Comparison of ENCODE assay signal across 13 mouse cellular contexts in genomic region chr2:129595206-129595605, GRCm38 (mm10). TPM values are rescaled to one million over a fixed set of nuclear protein-coding genes. Genes with fewer than 3 reads are reported as not detected.
DNase-seq lines count a peak whose midpoint lies in the region; ATAC-seq and TF ChIP-seq lines count a peak whose summit lies in the region.
"Had no signal": no experiment of that assay in that cellular context is flagged by ENCODE, and none has a peak within 500 bp of the region (broad histone marks: within the 10 kb centered on the region; RNA-seq: fewer than 3 reads in every experiment).

No protein-coding gene starts in this region.

- TF ChIP-seq EP300 in heart, adult 2 months (IDR thresholded peaks at IDR 0.05; ENCODE audit: insufficient read depth, low read depth, low read length), result no peak

- no peak for ATAC-seq in liver, embryonic 12.5 days
- no peak for ATAC-seq in intestine, embryonic 16.5 days
- ATAC-seq: Patski had no signal

- peak overlapping the region; percentile 74 for H3K4me2 ChIP-seq in liver, embryonic 12.5 days
- no peak overlapping the region for H3K4me2 ChIP-seq in intestine, embryonic 16.5 days (ENCODE audit: low read depth, low read length)

- H3K36me3 ChIP-seq in heart, adult 2 months (ENCODE audit: control insufficient read depth, insufficient read depth, low read length), result no peaks in the 10 kb centered on the region
- H3K36me3 ChIP-seq in liver, embryonic 12.5 days, result no peaks in the 10 kb centered on the region
- H3K36me3 ChIP-seq in intestine, embryonic 16.5 days (ENCODE audit: control insufficient read depth, insufficient read depth, low read length), result no peaks in the 10 kb centered on the region
- H3K36me3 ChIP-seq: embryonic facial prominence, embryonic 15.5 days had no signal

- intact Hi-C loops in heart, adult 2 months (cut with DNase I), result loop anchor here (10.0 kb wide), 1 partner anchor 210 kb away; the partner anchor contains the start of gene Stk35

- H3K79me2 ChIP-seq in heart, adult 2 months (replicated peaks; ENCODE audit: control insufficient read depth, insufficient read depth, low read length), result no peaks in the 10 kb centered on the region; the same call in 1 of the 2 replicates

- no peak overlapping the region for H3K4me3 ChIP-seq in heart, adult 2 months
- H3K4me3 ChIP-seq in liver, embryonic 12.5 days, result no peak overlapping the region; the same call in none of the 2 replicates
- no peak overlapping the region for H3K4me3 ChIP-seq in intestine, embryonic 16.5 days (ENCODE audit: low read length)
- peak overlapping the region; percentile 45 for H3K4me3 ChIP-seq in olfactory bulb, adult 2 months (ENCODE audit: insufficient read depth, low read depth, low read length)

- TF ChIP-seq CTCF in heart, adult 2 months (IDR thresholded peaks at IDR 0.05), result no peak
- TF ChIP-seq CTCF in olfactory bulb, adult 2 months (IDR thresholded peaks at IDR 0.05; ENCODE audit: insufficient read depth, low read depth, low read length), result no peak

- no peaks in the 10 kb centered on the region for H3K9me3 ChIP-seq in liver, embryonic 12.5 days (replicated peaks)
- H3K9me3 ChIP-seq in intestine, embryonic 16.5 days (ENCODE audit: control insufficient read depth, low read length), result no peaks in the 10 kb centered on the region
- H3K9me3 ChIP-seq: embryonic facial prominence, embryonic 15.5 days had no signal

- H3K27ac ChIP-seq in heart, adult 2 months, result peak overlapping the region; percentile 58
- no peak overlapping the region for H3K27ac ChIP-seq in liver, embryonic 12.5 days
- 0 out of 2 replicates have a peak overlapping the region, but pooled peaks have one; percentile 2 for H3K27ac ChIP-seq in intestine, embryonic 16.5 days (ENCODE audit: low read length)
- peak overlapping the region; percentile 56 for H3K27ac ChIP-seq in olfactory bulb, adult 2 months (ENCODE audit: insufficient read depth, low read depth, low read length)
- H3K27ac ChIP-seq: embryonic facial prominence, embryonic 15.5 days had no signal

- TF ChIP-seq POLR2A in heart, adult 2 months (IDR thresholded peaks at IDR 0.05; ENCODE audit: insufficient read depth, low read depth, low read length), result no peak
- TF ChIP-seq POLR2A in olfactory bulb, adult 2 months (IDR thresholded peaks at IDR 0.05; ENCODE audit: insufficient read depth, low read depth, low read length), result no peak

- 82% methylated on average over 4 of the region's 4 CpGs for WGBS in heart, adult 2 months
- 66% methylated on average over 4 of the region's 4 CpGs for WGBS in liver, embryonic 12.5 days (ENCODE audit: insufficient replicate concordance)
- WGBS in intestine, embryonic 16.5 days, result 69% methylated on average over 4 of the region's 4 CpGs
- 42% methylated on average over 4 of the region's 4 CpGs for WGBS in olfactory bulb, adult 2 months

- no peak for DNase-seq in heart, adult 2 months
- no peak for DNase-seq in heart, adult 9 months (ENCODE audit: low spot score in 2 of 2)
- DNase-seq in liver, result no peak
- no peak for DNase-seq in spleen, postnatal 36 days (ENCODE audit: low spot score in 2 of 2)
- no peak for DNase-seq in urinary bladder, postnatal 4 days (ENCODE audit: low spot score in 2 of 2)

- H3K4me1 ChIP-seq in heart, adult 2 months (ENCODE audit: control insufficient read depth, insufficient read depth, low read length), result peaks cover 21% of the 10 kb centered on the region
- peaks cover 25% of the 10 kb centered on the region for H3K4me1 ChIP-seq in liver, embryonic 12.5 days
- peaks cover 18% of the 10 kb centered on the region for H3K4me1 ChIP-seq in intestine, embryonic 16.5 days (ENCODE audit: control insufficient read depth, insufficient read depth, low read length)
- H3K4me1 ChIP-seq in olfactory bulb, adult 2 months (ENCODE audit: control insufficient read depth, insufficient read depth, low read length), result peaks cover 54% of the 10 kb centered on the region

- no peaks in the 10 kb centered on the region for H3K27me3 ChIP-seq in heart, adult 2 months (ENCODE audit: control insufficient read depth, insufficient read depth, low read length)
- peaks cover 40% of the 10 kb centered on the region for H3K27me3 ChIP-seq in liver, embryonic 12.5 days (replicated peaks)
- no peaks in the 10 kb centered on the region for H3K27me3 ChIP-seq in intestine, embryonic 16.5 days (replicated peaks; ENCODE audit: control insufficient read depth, insufficient read depth, low read length)
- H3K27me3 ChIP-seq: embryonic facial prominence, embryonic 15.5 days; Patski had no signal

- H3K9ac ChIP-seq in heart, adult 2 months (ENCODE audit: low read depth, low read length), result peak overlapping the region; percentile 34
- H3K9ac ChIP-seq in liver, embryonic 12.5 days, result no peak overlapping the region
- H3K9ac ChIP-seq in intestine, embryonic 16.5 days (ENCODE audit: low read depth, low read length), result 0 out of 2 replicates have a peak overlapping the region, but pooled peaks have one; percentile 15
- H3K9ac ChIP-seq: embryonic facial prominence, embryonic 15.5 days had no signal

RNA-seq across cellular contexts. Expression of gene Sirpa, which starts 2.6 kb away (rescaled TPM):
- total RNA-seq in heart, adult 2 months (2021), result 10 to 100 TPM; 28.9 to 29.4 TPM
- polyA plus RNA-seq in heart, adult 2 months (2012; rRNA removed), result 28.3 and 32.1 TPM in 2 replicates
- polyA plus RNA-seq in liver, embryonic 12.5 days (2016; fragmentation: Nextera tagmentation; extraction: Ambion mirVana), result 20.7 and 22.6 TPM in 2 replicates
- polyA plus RNA-seq in intestine, embryonic 16.5 days (2015; fragmentation: Nextera tagmentation; extraction: Ambion mirVana), result 17.0 and 17.6 TPM in 2 replicates
- not detected in 2 replicates for polyA plus RNA-seq in olfactory bulb, adult 2 months (2012; ENCODE audit: insufficient read depth, insufficient read length, low replicate concordance, missing spikeins)

RNA-seq across cellular contexts. Expression of gene F830045P16Rik, which starts 58.8 kb away (rescaled TPM):
- total RNA-seq in heart, adult 2 months (2021), result under 1 TPM in 1 of 2 experiments, not detected in 1; 0.23 TPM
- polyA plus RNA-seq in heart, adult 2 months (2012; rRNA removed), result 0.20 TPM in 1 of 2 replicates, not detected in the other
- polyA plus RNA-seq in liver, embryonic 12.5 days (2016; fragmentation: Nextera tagmentation; extraction: Ambion mirVana), result not detected in 2 replicates
- polyA plus RNA-seq in intestine, embryonic 16.5 days (2015; fragmentation: Nextera tagmentation; extraction: Ambion mirVana), result not detected in 2 replicates
- polyA plus RNA-seq in olfactory bulb, adult 2 months (2012; ENCODE audit: insufficient read depth, insufficient read length, low replicate concordance, missing spikeins), result not detected in 2 replicates
- total RNA-seq: adrenal gland, adult 8-10 months; heart, postnatal 10 days had no signal
- polyA plus RNA-seq: limb, embryonic 11.5 days; Patski had no signal
